Mouse (Mus musculus) kidney, adult 2 months (tissue): ENCODE results near the gene Gpx1.

ENCODE experiments used
- CTCF ChIP-seq: fragments of 200-500 bp; conservative IDR thresholded peaks from 2 replicates; pipeline ENCODE4 v1.5.1; 2011; ENCODE audit warnings: low read depth, mild to moderate bottlenecking, control low read depth, low read length, moderate library complexity, mixed read lengths; ENCODE audit not compliant: insufficient read depth, insufficient read length
- POLR2A ChIP-seq: fragments of 200-500 bp; IDR thresholded peaks from one replicate; pipeline ENCODE4 v1.6.1; 2011; ENCODE audit warnings: low read depth, low read length, control low read depth

GRCm38 (mm10) chr9:108290773-108291172 is 47.9 kb upstream of the Gpx1 start:
- no peak for TF ChIP-seq CTCF
- no peak for TF ChIP-seq POLR2A
